Mouse (Mus musculus): ENCODE measurements around the gene Pop7. TPM values are rescaled to one million over a fixed set of nuclear protein-coding genes. Genes with fewer than 3 reads are reported as not detected.

Gene Pop7
- polyA plus RNA-seq, 1 experiment from 2014 or later: 44.1 TPM

- Histone ChIP-seq H3K9me3 (replicated peaks) (no peaks in the 10 kb centered on the region), H3K36me3 (peaks cover 34% of the 10 kb centered on the region), H3K4me1 (replicated peaks) (peaks cover 38% of the 10 kb centered on the region), H3K27me3 (replicated peaks) (no peaks in the 10 kb centered on the region), H3K9ac (no peak overlapping the region), H3K27ac (ENCODE audit: poor library complexity, severe bottlenecking) (no peak overlapping the region), H3K4me2 (no peak overlapping the region), H3K4me3 (no peak overlapping the region)
- ATAC-seq (ENCODE audit: insufficient number of reproducible peaks, low FRiP score): no peak
- WGBS: 88% methylated on average over 3 of the region's 3 CpGs
Measured at GRCm38 (mm10) chr5:137514811-137515210, 12.5 kb upstream of the Pop7 start.

- Histone ChIP-seq H3K9ac (no peak overlapping the region), H3K9me3 (replicated peaks) (no peaks in the 10 kb centered on the region), H3K36me3 (peaks cover 28% of the 10 kb centered on the region), H3K4me2 (no peak overlapping the region), H3K4me3 (no peak overlapping the region), H3K27ac (ENCODE audit: poor library complexity, severe bottlenecking) (no peak overlapping the region), H3K4me1 (replicated peaks) (peaks cover 38% of the 10 kb centered on the region), H3K27me3 (replicated peaks) (no peaks in the 10 kb centered on the region)
- no peak for ATAC-seq (ENCODE audit: insufficient number of reproducible peaks, low FRiP score)
- 76% methylated on average over 12 of the region's 12 CpGs for WGBS
Measured at GRCm38 (mm10) chr5:137513951-137514721, 11.8 kb upstream of the Pop7 start.

GRCm38 (mm10) chr5:137512847-137513794, 10.8 kb upstream of the Pop7 start:
- 75% methylated on average over 11 of the region's 11 CpGs for WGBS
- H3K27me3 ChIP-seq (replicated peaks): no peaks in the 10 kb centered on the region
- ATAC-seq (ENCODE audit: insufficient number of reproducible peaks, low FRiP score): no peak

GRCm38 (mm10) chr5:137511706-137512105, 9.4 kb upstream of the Pop7 start:
- Histone ChIP-seq H3K9me3 (replicated peaks) (no peaks in the 10 kb centered on the region), H3K9ac (peak overlapping the region; percentile 99), H3K4me1 (replicated peaks) (peaks cover 38% of the 10 kb centered on the region), H3K36me3 (peaks cover 6% of the 10 kb centered on the region), H3K27me3 (replicated peaks) (no peaks in the 10 kb centered on the region), H3K4me3 (peak overlapping the region; percentile 83), H3K4me2 (peak overlapping the region; percentile 89), H3K27ac (ENCODE audit: poor library complexity, severe bottlenecking) (no peak overlapping the region; the same call in 1 of the 2 replicates)
- WGBS: 80% methylated on average over 3 of the region's 3 CpGs
- ATAC-seq (ENCODE audit: insufficient number of reproducible peaks, low FRiP score): no peak

More at GRCm38 (mm10) chr5:137512847-137513794, 10.8 kb upstream of the Pop7 start:
- H3K4me1 ChIP-seq (replicated peaks): peaks cover 38% of the 10 kb centered on the region
- H3K4me2 ChIP-seq: no peak overlapping the region
- no peak overlapping the region for H3K27ac ChIP-seq (ENCODE audit: poor library complexity, severe bottlenecking)
- no peak overlapping the region; the same call in 1 of the 2 replicates for H3K4me3 ChIP-seq
- H3K36me3 ChIP-seq: peaks cover 17% of the 10 kb centered on the region
- no peaks in the 10 kb centered on the region for H3K9me3 ChIP-seq (replicated peaks)
- H3K9ac ChIP-seq: peak overlapping the region; percentile 13; the same call in 1 of the 2 replicates

- Histone ChIP-seq H3K4me1 (replicated peaks) (peaks cover 38% of the 10 kb centered on the region), H3K4me2 (peak overlapping the region; percentile 89), H3K27ac (ENCODE audit: poor library complexity, severe bottlenecking) (peak overlapping the region; percentile 76), H3K36me3 (peaks cover 6% of the 10 kb centered on the region), H3K27me3 (replicated peaks) (no peaks in the 10 kb centered on the region), H3K9me3 (replicated peaks) (no peaks in the 10 kb centered on the region), H3K9ac (peak overlapping the region; percentile 99), H3K4me3 (peak overlapping the region; percentile 83)
- 2% methylated on average over 56 of the region's 83 CpGs for WGBS
- peak; percentile 69 for ATAC-seq (ENCODE audit: insufficient number of reproducible peaks, low FRiP score)
Measured at GRCm38 (mm10) chr5:137510573-137511390, 8.5 kb upstream of the Pop7 start.

- H3K9me3 ChIP-seq (replicated peaks): no peaks in the 10 kb centered on the region
- peak overlapping the region; percentile 83 for H3K4me3 ChIP-seq
- peaks cover 6% of the 10 kb centered on the region for H3K36me3 ChIP-seq
- peaks cover 38% of the 10 kb centered on the region for H3K4me1 ChIP-seq (replicated peaks)
- peak; percentile 86 for ATAC-seq (ENCODE audit: insufficient number of reproducible peaks, low FRiP score)
- H3K4me2 ChIP-seq: peak overlapping the region; percentile 89
- H3K9ac ChIP-seq: peak overlapping the region; percentile 99
- no peaks in the 10 kb centered on the region for H3K27me3 ChIP-seq (replicated peaks)
- 2% methylated on average over 25 of the region's 52 CpGs for WGBS
- peak overlapping the region; percentile 76 for H3K27ac ChIP-seq (ENCODE audit: poor library complexity, severe bottlenecking)
Measured at GRCm38 (mm10) chr5:137510014-137510501, 7.7 kb upstream of the Pop7 start.

- no peaks in the 10 kb centered on the region for H3K27me3 ChIP-seq (replicated peaks)
- H3K4me3 ChIP-seq: no peak overlapping the region
- H3K36me3 ChIP-seq: 0 out of 2 replicates have a peak, but pooled peaks cover 6% of the 10 kb centered on the region
- peaks cover 11% of the 10 kb centered on the region; the same call in 1 of the 2 replicates for H3K4me1 ChIP-seq (replicated peaks)
- no peak overlapping the region for H3K27ac ChIP-seq (ENCODE audit: poor library complexity, severe bottlenecking)
- H3K4me2 ChIP-seq: no peak overlapping the region
- no peak for ATAC-seq (ENCODE audit: insufficient number of reproducible peaks, low FRiP score)
- no peaks in the 10 kb centered on the region for H3K9me3 ChIP-seq (replicated peaks)
- WGBS: 77% methylated on average over 6 of the region's 6 CpGs
- H3K9ac ChIP-seq: no peak overlapping the region
Measured at GRCm38 (mm10) chr5:137504041-137504440, 1.7 kb upstream of the Pop7 start.

GRCm38 (mm10) chr5:137502667-137503110, 371 bp upstream of the Pop7 start:
- ATAC-seq (ENCODE audit: insufficient number of reproducible peaks, low FRiP score): peak; percentile 90
- H3K27ac ChIP-seq (ENCODE audit: poor library complexity, severe bottlenecking): peak overlapping the region; percentile 90
- WGBS: under 1% methylated on average over 30 of the region's 30 CpGs

GRCm38 (mm10) chr5:137500186-137500585, 2.1 kb downstream of the Pop7 start:
- Histone ChIP-seq H3K9ac (no peak overlapping the region), H3K4me3 (no peak overlapping the region), H3K36me3 (0 out of 2 replicates have a peak, but pooled peaks cover 6% of the 10 kb centered on the region), H3K4me1 (replicated peaks) (peaks cover 11% of the 10 kb centered on the region; the same call in 1 of the 2 replicates), H3K27ac (ENCODE audit: poor library complexity, severe bottlenecking) (no peak overlapping the region), H3K4me2 (no peak overlapping the region), H3K9me3 (replicated peaks) (no peaks in the 10 kb centered on the region), H3K27me3 (replicated peaks) (no peaks in the 10 kb centered on the region)
- ATAC-seq (ENCODE audit: insufficient number of reproducible peaks, low FRiP score): no peak
- WGBS: 89% methylated on average over 7 of the region's 7 CpGs

More at GRCm38 (mm10) chr5:137502667-137503110, 371 bp upstream of the Pop7 start:
- H3K4me3 ChIP-seq: peak overlapping the region; percentile 62
- H3K9ac ChIP-seq: peak overlapping the region; percentile 68
- H3K9me3 ChIP-seq (replicated peaks): no peaks in the 10 kb centered on the region
- peak overlapping the region; percentile 75 for H3K4me2 ChIP-seq
- peaks cover 11% of the 10 kb centered on the region; the same call in 1 of the 2 replicates for H3K4me1 ChIP-seq (replicated peaks)
- no peaks in the 10 kb centered on the region for H3K27me3 ChIP-seq (replicated peaks)
- 0 out of 2 replicates have a peak, but pooled peaks cover 6% of the 10 kb centered on the region for H3K36me3 ChIP-seq

- Histone ChIP-seq H3K4me2 (no peak overlapping the region), H3K9ac (no peak overlapping the region), H3K27ac (ENCODE audit: poor library complexity, severe bottlenecking) (no peak overlapping the region), H3K27me3 (replicated peaks) (no peaks in the 10 kb centered on the region), H3K4me3 (no peak overlapping the region), H3K36me3 (no peaks in the 10 kb centered on the region), H3K4me1 (replicated peaks) (no peaks in the 10 kb centered on the region), H3K9me3 (replicated peaks) (no peaks in the 10 kb centered on the region)
- WGBS: 62% methylated on average over 13 of the region's 13 CpGs
- peak; percentile 63 for ATAC-seq (ENCODE audit: insufficient number of reproducible peaks, low FRiP score)
Measured at GRCm38 (mm10) chr5:137493831-137494230, 8.5 kb downstream of the Pop7 start.
